Mouse (Mus musculus): ENCODE measurements around the gene Ctrl. TPM values are rescaled to one million over a fixed set of nuclear protein-coding genes. Genes with fewer than 3 reads are reported as not detected.
A peak's percentile ranks its signal among the peaks of the same experiment; 100 is the strongest.

The Ctrl gene
- polyA plus RNA-seq, 2 experiments, result 1.7 to 4.1 TPM

GRCm38 (mm10) chr8:105964506-105965265 is 31.0 kb upstream of the Ctrl start:
- Histone ChIP-seq H3K36me3 (ENCODE audit: control insufficient read depth, insufficient read depth, low read length) (peaks cover 16% of the 10 kb centered on the region; the same call in 1 of the 2 replicates), H3K4me2 (replicated peaks; ENCODE audit: low read depth, low read length, severe bottlenecking) (peak overlapping the region; percentile 76), H3K9me3 (ENCODE audit: control insufficient read depth, low read length) (no peaks in the 10 kb centered on the region), H3K27ac (replicated peaks; ENCODE audit: low read depth, low read length) (no peak overlapping the region), H3K4me3 (replicated peaks; ENCODE audit: low read length) (peak overlapping the region; percentile 90), H3K4me1 (ENCODE audit: control insufficient read depth, insufficient read depth, low read length) (peaks cover 28% of the 10 kb centered on the region), H3K9ac (ENCODE audit: low read depth, low read length, severe bottlenecking) (peak overlapping the region; percentile 92), H3K27me3 (ENCODE audit: control insufficient read depth, insufficient read depth, low read length) (no peaks in the 10 kb centered on the region)
- no peak for DNase-seq (ENCODE audit: low spot score)
- ATAC-seq (ENCODE audit: low FRiP score, low read depth), result no peak
- 47% methylated on average over 12 of the region's 12 CpGs for WGBS
- TF ChIP-seq POLR2A (IDR thresholded peaks at IDR 0.05; ENCODE audit: borderline replicate concordance, extremely low read depth, insufficient read depth, insufficient read length), result no peak

GRCm38 (mm10) chr8:105961536-105961935 is 27.9 kb upstream of the Ctrl start:
- ATAC-seq (ENCODE audit: low FRiP score, low read depth), result no peak
- no peak for TF ChIP-seq POLR2A (IDR thresholded peaks at IDR 0.05; ENCODE audit: borderline replicate concordance, extremely low read depth, insufficient read depth, insufficient read length)
- H3K4me3 ChIP-seq (replicated peaks; ENCODE audit: low read length), result no peak overlapping the region

DNA sequence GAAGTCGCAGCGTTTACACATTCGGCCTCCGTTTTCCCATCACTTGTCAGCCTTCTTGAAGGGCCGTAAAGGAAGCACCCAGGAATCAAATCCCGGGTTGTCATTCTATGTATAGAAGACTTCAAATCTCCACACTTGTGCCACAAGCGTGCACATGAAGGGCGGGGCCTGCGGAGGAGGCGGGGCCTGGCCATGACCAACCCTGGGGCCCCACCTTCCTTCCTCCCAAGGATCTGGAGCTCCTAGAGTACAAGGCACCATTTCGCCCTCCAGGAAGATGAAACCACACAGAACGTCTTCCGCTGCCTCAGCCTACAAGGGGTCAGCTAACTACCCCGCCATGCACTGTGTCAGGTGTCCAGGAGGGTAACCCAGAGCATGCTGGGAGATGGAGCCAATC is 27.4 kb upstream of the Ctrl start:
- 76% methylated on average over 14 of the region's 14 CpGs for WGBS
- no peak for DNase-seq (ENCODE audit: low spot score)
- H3K4me3 ChIP-seq (replicated peaks; ENCODE audit: low read length), result no peak overlapping the region
- TF ChIP-seq POLR2A (IDR thresholded peaks at IDR 0.05; ENCODE audit: borderline replicate concordance, extremely low read depth, insufficient read depth, insufficient read length), result no peak
- no peak overlapping the region for H3K9ac ChIP-seq (ENCODE audit: low read depth, low read length, severe bottlenecking)
- H3K9me3 ChIP-seq (ENCODE audit: control insufficient read depth, low read length), result no peaks in the 10 kb centered on the region
- peaks cover 45% of the 10 kb centered on the region for H3K36me3 ChIP-seq (ENCODE audit: control insufficient read depth, insufficient read depth, low read length)
- peaks cover 17% of the 10 kb centered on the region for H3K4me1 ChIP-seq (ENCODE audit: control insufficient read depth, insufficient read depth, low read length)
- no peak overlapping the region for H3K4me2 ChIP-seq (replicated peaks; ENCODE audit: low read depth, low read length, severe bottlenecking)
- ATAC-seq (ENCODE audit: low FRiP score, low read depth), result no peak
- H3K27me3 ChIP-seq (ENCODE audit: control insufficient read depth, insufficient read depth, low read length), result no peaks in the 10 kb centered on the region
- H3K27ac ChIP-seq (replicated peaks; ENCODE audit: low read depth, low read length), result no peak overlapping the region

More at GRCm38 (mm10) chr8:105961536-105961935, 27.9 kb upstream of the Ctrl start:
- H3K4me2 ChIP-seq (replicated peaks; ENCODE audit: low read depth, low read length, severe bottlenecking), result no peak overlapping the region
- peaks cover 41% of the 10 kb centered on the region for H3K36me3 ChIP-seq (ENCODE audit: control insufficient read depth, insufficient read depth, low read length)
- H3K27ac ChIP-seq (replicated peaks; ENCODE audit: low read depth, low read length), result no peak overlapping the region
- H3K4me1 ChIP-seq (ENCODE audit: control insufficient read depth, insufficient read depth, low read length), result peaks cover 20% of the 10 kb centered on the region
- no peaks in the 10 kb centered on the region for H3K27me3 ChIP-seq (ENCODE audit: control insufficient read depth, insufficient read depth, low read length)
- no peak overlapping the region for H3K9ac ChIP-seq (ENCODE audit: low read depth, low read length, severe bottlenecking)
- WGBS, result 88% methylated on average over 10 of the region's 10 CpGs
- H3K9me3 ChIP-seq (ENCODE audit: control insufficient read depth, low read length), result no peaks in the 10 kb centered on the region
- no peak for DNase-seq (ENCODE audit: low spot score)

- H3K4me3 ChIP-seq (replicated peaks; ENCODE audit: low read length), result no peak overlapping the region
- 66% methylated on average over 7 of the region's 7 CpGs for WGBS
- no peak overlapping the region for H3K27ac ChIP-seq (replicated peaks; ENCODE audit: low read depth, low read length)
- ATAC-seq (ENCODE audit: low FRiP score, low read depth) (no peak), DNase-seq (ENCODE audit: low spot score) (no peak)
- H3K4me1 ChIP-seq (ENCODE audit: control insufficient read depth, insufficient read depth, low read length), result peaks cover 6% of the 10 kb centered on the region
- no peak overlapping the region for H3K9ac ChIP-seq (ENCODE audit: low read depth, low read length, severe bottlenecking)
- no peaks in the 10 kb centered on the region for H3K9me3 ChIP-seq (ENCODE audit: control insufficient read depth, low read length)
- H3K36me3 ChIP-seq (ENCODE audit: control insufficient read depth, insufficient read depth, low read length), result peaks cover 61% of the 10 kb centered on the region
- H3K27me3 ChIP-seq (ENCODE audit: control insufficient read depth, insufficient read depth, low read length), result no peaks in the 10 kb centered on the region
- no peak overlapping the region for H3K4me2 ChIP-seq (replicated peaks; ENCODE audit: low read depth, low read length, severe bottlenecking)
- TF ChIP-seq POLR2A (IDR thresholded peaks at IDR 0.05; ENCODE audit: borderline replicate concordance, extremely low read depth, insufficient read depth, insufficient read length), result no peak
Measured at GRCm38 (mm10) chr8:105959350-105959749, 25.7 kb upstream of the Ctrl start.

GRCm38 (mm10) chr8:105957813-105958212 is 24.2 kb upstream of the Ctrl start:
- Histone ChIP-seq H3K4me2 (replicated peaks; ENCODE audit: low read depth, low read length, severe bottlenecking) (no peak overlapping the region), H3K4me1 (ENCODE audit: control insufficient read depth, insufficient read depth, low read length) (no peaks in the 10 kb centered on the region), H3K9ac (ENCODE audit: low read depth, low read length, severe bottlenecking) (no peak overlapping the region), H3K27ac (replicated peaks; ENCODE audit: low read depth, low read length) (no peak overlapping the region), H3K4me3 (replicated peaks; ENCODE audit: low read length) (no peak overlapping the region), H3K27me3 (ENCODE audit: control insufficient read depth, insufficient read depth, low read length) (no peaks in the 10 kb centered on the region), H3K36me3 (ENCODE audit: control insufficient read depth, insufficient read depth, low read length) (peaks cover 74% of the 10 kb centered on the region), H3K9me3 (ENCODE audit: control insufficient read depth, low read length) (no peaks in the 10 kb centered on the region)
- WGBS, result 72% methylated on average over 4 of the region's 4 CpGs
- no peak for ATAC-seq (ENCODE audit: low FRiP score, low read depth)
- DNase-seq (ENCODE audit: low spot score), result no peak
- TF ChIP-seq POLR2A (IDR thresholded peaks at IDR 0.05; ENCODE audit: borderline replicate concordance, extremely low read depth, insufficient read depth, insufficient read length), result no peak

Data from limb, embryonic 14.5 days (tissue).